Mouse (Mus musculus) erythroblast, embryonic 14.5 days (primary cell): ENCODE measurements around the gene Akr1c18.
"Not testable (repeated sequence)": the region's sequence is repeated elsewhere in the genome, so short reads cannot be mapped to it uniquely, and the experiment has no call there.

Experiments
- GATA1 ChIP-seq: IDR thresholded peaks from 2 replicates; pipeline ENCODE4 v1.6.1; 2012; ENCODE audit warnings: low read length, inconsistent platforms, mixed read lengths
- TAL1 ChIP-seq: IDR thresholded peaks from 3 replicates; pipeline ENCODE4 v1.6.1; 2012; ENCODE audit warnings: low read length, inconsistent platforms, mixed read lengths

- not testable (repeated sequence) for TF ChIP-seq GATA1, TAL1
Observed at GRCm38 (mm10) chr13:4186641-4187411, 36.4 kb upstream of the Akr1c18 start.
